Mouse (Mus musculus) ES-E14 (cell line): ENCODE results near the gene Mapt. TPM values are rescaled to one million over a fixed set of nuclear protein-coding genes. Genes with fewer than 3 reads are reported as not detected.
"Not testable (repeated sequence)": the region's sequence is repeated elsewhere in the genome, so short reads cannot be mapped to it uniquely, and the experiment has no call there.

Source experiments
- DNase-seq: peaks from one replicate; pipeline ENCODE4 v3.0.0-alpha.2; 2013; ENCODE audit warnings: low read depth, low spot score
- H3K27ac ChIP-seq: 2 replicates; pipeline ENCODE4 v1.5.1; 2012; ENCODE audit warnings: low read depth, mild to moderate bottlenecking, low read length, moderate library complexity, mixed read lengths; ENCODE audit not compliant: poor library complexity, insufficient read depth, severe bottlenecking
- H3K36me3 ChIP-seq: 2 replicates; pipeline ENCODE4 v1.6.1; 2012; ENCODE audit warnings: mild to moderate bottlenecking, low read length, moderate library complexity, mixed read lengths; ENCODE audit not compliant: control insufficient read depth, poor library complexity, insufficient read depth, severe bottlenecking
- H3K4me1 ChIP-seq, 2 experiments: fragments of 150-350 bp in 1 of 2; sonication (generic) in 1 of 2; 2 replicates each; pipeline ENCODE4 v1.6.1; 2012; ENCODE audit warnings: low read length in 2 of 2, mild to moderate bottlenecking in 1 of 2, mixed read lengths in 1 of 2; ENCODE audit not compliant: control insufficient read depth in 2 of 2, insufficient read depth in 2 of 2, poor library complexity in 1 of 2
- H3K4me3 ChIP-seq, 2 experiments: fragments of 150-350 bp in 1 of 2; sonication (generic) in 1 of 2; 2 replicates each; pipeline ENCODE4 v1.5.1; 2012; ENCODE audit warnings: low read length in 2 of 2, low read depth in 1 of 2, mild to moderate bottlenecking in 1 of 2, mixed read lengths in 1 of 2; ENCODE audit not compliant: insufficient read depth in 1 of 2, poor library complexity in 1 of 2, severe bottlenecking in 1 of 2
- H3K9ac ChIP-seq: 2 replicates; pipeline ENCODE4 v1.6.1; 2012; ENCODE audit warnings: low read depth, mild to moderate bottlenecking, low read length, mixed read lengths; ENCODE audit not compliant: poor library complexity, insufficient read depth, severe bottlenecking
- H3K9me3 ChIP-seq: fragments of 150-350 bp; sonication (generic); 2 replicates; pipeline ENCODE4 v1.6.1; 2012; ENCODE audit warnings: low read depth, mild to moderate bottlenecking, low read length; ENCODE audit not compliant: control insufficient read depth, insufficient read depth
- CHD2 ChIP-seq: IDR thresholded peaks from 2 replicates; pipeline ENCODE4 v1.6.1; 2014; ENCODE audit warnings: mild to moderate bottlenecking, low read depth, low read length, inconsistent platforms
- HCFC1 ChIP-seq: IDR thresholded peaks from 2 replicates; pipeline ENCODE4 v1.6.1; 2012; ENCODE audit warnings: low read length, inconsistent platforms, borderline replicate concordance; ENCODE audit not compliant: insufficient read depth
- MAFK ChIP-seq: IDR thresholded peaks from 2 replicates; pipeline ENCODE4 v1.6.1; 2014; ENCODE audit warnings: mild to moderate bottlenecking, low read depth, low read length, inconsistent platforms; ENCODE audit not compliant: insufficient read depth
- ZC3H11A ChIP-seq: IDR thresholded peaks from 2 replicates; pipeline ENCODE4 v1.6.1; 2012; ENCODE audit warnings: low read depth, mild to moderate bottlenecking, inconsistent platforms, low read length, borderline replicate concordance
- ZNF384 ChIP-seq: IDR thresholded peaks from 2 replicates; pipeline ENCODE4 v1.6.1; 2012; ENCODE audit warnings: low read depth, low read length, inconsistent platforms
- in situ Hi-C, 2 experiments: fragments of 600-800 bp; cut with MboI; formaldehyde crosslinking; loops; one replicate each; pipeline ENCODE4 v1.15.1; 2025; ENCODE audit warnings: low sequenced_read_pairs in 2 of 2, inconsistent platforms in 1 of 2; ENCODE audit not compliant: unreplicated experiment in 2 of 2
- total RNA-seq: library from RNA; depleted of rRNA; stranded (reverse); fragments of 300-350 nt; gene quantifications from 2 replicates; pipeline ENCODE4 v1.2.3, GENCODE M21; 2012

Gene Mapt
- total RNA-seq, 1 experiment, result 9.7 TPM

DNA sequence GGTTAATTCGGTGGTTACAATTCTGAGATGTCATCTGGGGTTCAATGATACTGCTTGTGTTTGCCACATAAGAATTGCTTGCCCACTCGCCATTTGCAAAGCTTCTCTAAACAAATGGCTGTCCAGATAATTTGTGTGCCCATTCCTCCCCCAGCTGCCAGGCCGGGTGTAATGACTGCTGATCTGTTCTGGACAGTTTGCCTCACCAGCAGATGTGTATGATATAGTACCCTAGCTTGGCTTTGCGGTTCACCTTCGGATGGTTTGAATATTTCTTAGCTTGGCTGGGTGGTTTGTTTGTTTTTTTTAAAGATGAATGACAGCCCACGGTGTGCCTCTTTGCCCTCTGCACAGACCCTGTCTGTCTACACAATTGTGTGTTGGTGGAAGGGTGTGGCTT is 3.5 kb downstream of the Mapt start:
- Histone ChIP-seq H3K4me3 (no peak overlapping the region), H3K36me3 (no peaks in the 10 kb centered on the region), H3K9me3 (no peaks in the 10 kb centered on the region), H3K4me1 (peaks cover 3% of the 10 kb centered on the region in 2 experiments; a peak in 1 of 4 replicates), H3K27ac (no peak overlapping the region), H3K9ac (no peak overlapping the region)
- in situ Hi-C loops, result no loop called here
- no peak for DNase-seq
- TF ChIP-seq MAFK (no peak), HCFC1 (no peak), ZC3H11A (no peak), ZNF384 (no peak), CHD2 (no peak)

DNA sequence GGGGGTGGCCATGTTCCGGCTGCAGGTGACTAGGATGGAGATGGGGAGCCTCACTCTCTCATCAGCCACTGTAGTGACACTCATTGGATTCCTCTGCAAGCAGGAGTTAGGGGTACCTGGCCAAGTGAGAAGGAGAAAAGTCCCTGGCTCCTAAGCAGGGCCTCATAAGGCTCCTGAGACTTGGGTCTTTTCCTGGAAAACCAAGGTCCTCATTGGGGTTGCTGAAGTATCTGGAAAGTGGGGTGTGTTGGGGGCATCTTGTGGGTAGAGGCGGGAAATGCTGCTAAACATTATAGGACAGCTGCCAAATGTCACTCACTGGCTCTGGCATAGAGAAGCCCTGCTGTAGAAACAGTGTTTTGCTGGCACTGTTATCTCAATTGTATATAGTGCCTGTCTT is 4.7 kb downstream of the Mapt start:
- in situ Hi-C loops, result no loop called here
- Histone ChIP-seq H3K4me1 (no peaks in the 10 kb centered on the region; a peak in 1 of 4 replicates), H3K27ac (no peak overlapping the region), H3K9me3 (no peaks in the 10 kb centered on the region), H3K9ac (no peak overlapping the region), H3K4me3 (no peak overlapping the region), H3K36me3 (no peaks in the 10 kb centered on the region)
- no peak for DNase-seq
- TF ChIP-seq ZNF384 (no peak), CHD2 (no peak), HCFC1 (no peak), MAFK (no peak), ZC3H11A (no peak)

DNA sequence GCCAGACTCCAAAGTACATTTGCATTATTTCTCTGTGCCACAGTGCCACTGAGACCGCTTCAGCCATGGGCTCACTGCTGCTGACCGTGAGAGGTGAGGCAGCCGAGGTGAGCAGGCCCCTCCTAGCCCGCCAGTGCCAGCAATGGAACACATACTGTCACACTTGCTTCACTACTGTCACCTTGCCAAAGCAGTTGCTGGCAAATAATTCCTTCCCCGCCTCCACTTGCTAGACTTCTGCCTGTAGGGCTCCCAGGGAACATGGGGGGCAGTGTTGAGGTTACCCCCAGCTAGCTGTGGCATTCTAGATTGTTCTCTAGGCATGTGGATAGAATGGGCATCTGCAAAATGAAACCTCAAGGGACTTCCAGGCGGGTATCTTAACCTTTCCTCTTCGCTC is 6.0 kb downstream of the Mapt start:
- Histone ChIP-seq H3K27ac (no peak overlapping the region), H3K4me1 (no peaks in the 10 kb centered on the region; a peak in 1 of 4 replicates), H3K9ac (no peak overlapping the region), H3K4me3 (no peak overlapping the region), H3K9me3 (no peaks in the 10 kb centered on the region), H3K36me3 (no peaks in the 10 kb centered on the region)
- in situ Hi-C loops, result no loop called here
- TF ChIP-seq ZNF384 (no peak), MAFK (no peak), ZC3H11A (no peak), CHD2 (no peak), HCFC1 (no peak)
- no peak for DNase-seq

DNA sequence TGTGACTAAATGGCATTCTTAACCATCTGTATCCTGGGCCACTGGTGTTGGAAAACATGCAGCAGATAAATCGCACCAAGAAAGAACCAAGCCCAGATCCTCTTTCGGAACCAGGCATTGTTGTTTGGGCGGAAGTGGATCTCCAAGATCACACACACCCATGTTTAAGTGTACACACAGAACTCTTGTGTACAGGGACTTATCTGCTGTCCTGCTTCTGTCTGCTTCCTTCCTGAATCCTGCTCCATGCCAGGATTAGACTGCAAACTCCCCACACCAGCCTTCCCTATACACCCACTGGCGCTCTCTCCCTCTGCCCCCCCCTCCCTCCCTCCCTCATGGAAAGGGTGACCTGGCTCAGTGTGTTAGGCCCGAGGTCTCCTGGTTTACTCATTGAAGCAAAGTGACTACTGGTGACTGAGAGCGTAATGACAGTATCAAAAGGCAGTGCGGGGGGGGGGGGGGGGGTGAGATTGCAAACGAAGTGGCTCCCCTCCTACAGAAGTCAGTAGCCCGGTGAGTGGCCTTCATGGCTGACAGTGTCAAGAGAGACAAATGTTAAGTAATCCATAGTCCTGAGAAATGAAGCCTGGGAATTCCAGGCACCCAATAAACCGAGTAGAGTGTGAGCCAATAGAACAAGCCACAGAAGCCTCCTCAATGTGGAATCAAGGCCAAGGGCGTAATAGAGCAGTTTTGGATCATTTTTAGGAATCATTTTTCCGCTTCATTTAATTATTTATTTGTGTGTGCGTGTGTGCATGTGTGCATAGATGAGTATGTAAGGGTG is 7.0 kb downstream of the Mapt start:
- H3K36me3 ChIP-seq, result no peaks in the 10 kb centered on the region
- H3K9me3 ChIP-seq, result no peaks in the 10 kb centered on the region
- no peak for DNase-seq
- no peak overlapping the region for H3K4me3 ChIP-seq
- no peak for TF ChIP-seq MAFK
- no peak for TF ChIP-seq ZNF384
- TF ChIP-seq CHD2, result no peak
- no peak for TF ChIP-seq HCFC1
- in situ Hi-C loops, result no loop called here
- peaks cover 0 to 2% of the 10 kb centered on the region in 2 experiments; a peak in 1 of 4 replicates for H3K4me1 ChIP-seq
- no peak overlapping the region for H3K9ac ChIP-seq
- no peak overlapping the region for H3K27ac ChIP-seq

DNA sequence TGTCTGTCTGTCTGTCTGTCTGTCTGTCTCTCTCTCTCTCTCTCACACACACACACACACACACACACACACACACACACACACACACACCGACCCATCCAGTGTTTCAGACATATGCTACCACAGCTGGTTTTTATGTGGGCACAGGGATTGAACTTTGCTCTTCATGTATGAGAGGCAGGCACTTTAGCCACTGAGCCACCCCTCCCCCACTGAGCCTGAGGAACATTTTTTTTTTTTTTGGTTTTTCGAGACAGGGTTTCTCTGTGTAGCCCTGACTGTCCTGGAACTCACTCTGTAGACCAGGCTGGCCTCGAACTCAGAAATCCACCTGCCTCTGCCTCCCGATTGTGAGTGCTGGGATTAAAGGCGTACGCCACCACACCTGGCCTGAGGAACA is 14.3 kb downstream of the Mapt start:
- H3K9me3 ChIP-seq, H3K27ac ChIP-seq, H3K4me3 ChIP-seq, in situ Hi-C loops, H3K36me3 ChIP-seq, H3K9ac ChIP-seq, DNase-seq, H3K4me1 ChIP-seq: not testable (repeated sequence)
